ENCODE assay signal across 16 mouse cellular contexts in genomic region chr14:13782970-13783369, GRCm38 (mm10).
"Had no signal": no experiment of that assay in that cellular context is flagged by ENCODE, and none has a peak within 500 bp of the region (broad histone marks: within the 10 kb centered on the region; RNA-seq: fewer than 3 reads in every experiment).

No protein-coding gene starts in this region.

- H3K9ac ChIP-seq: liver, embryonic 13.5 days; neural tube, embryonic 13.5 days had no signal

- H3K27ac ChIP-seq: kidney, postnatal 0 days; layer of hippocampus, adult 2 months; left cerebral cortex, adult 2 months; liver, embryonic 13.5 days; neural tube, embryonic 13.5 days had no signal

- H3K4me2 ChIP-seq: liver, embryonic 13.5 days; midbrain, embryonic 11.5 days; neural tube, embryonic 13.5 days had no signal

- H3K4me3 ChIP-seq: layer of hippocampus, adult 2 months; left cerebral cortex, adult 2 months; liver, embryonic 13.5 days; myocyte; neural tube, embryonic 13.5 days had no signal

- DNase-seq: kidney, postnatal 25 days; layer of hippocampus, postnatal 36 days; liver, embryonic 13.5 days; lung, adult 2 months; lung, postnatal 14 days; lung, postnatal 4 days; midbrain, embryonic 14.5 days; retina, postnatal 1 day; thymus, adult 18-20 months; thymus, postnatal 36 days had no signal

- H3K27me3 ChIP-seq: liver, embryonic 13.5 days; neural tube, embryonic 13.5 days had no signal

- H3K4me1 ChIP-seq: liver, embryonic 13.5 days; neural tube, embryonic 13.5 days had no signal

- H3K9me3 ChIP-seq: liver, embryonic 13.5 days; neural tube, embryonic 13.5 days had no signal

- H3K36me3 ChIP-seq: liver, embryonic 13.5 days; neural tube, embryonic 13.5 days had no signal
